Mouse (Mus musculus): ENCODE measurements at regions not wholly inside any gene's neighbourhood (a gene's known extent, or its start where the extent isn't known, plus 50 kb on each side); places are given as distances from the start of the nearest gene placed in this dataset.

GRCm38 (mm10) chr4:71283147-71283546 is 474.6 kb downstream of the Gm11232 start:
- ATAC-seq (ENCODE audit: insufficient read depth, low read depth) (no peak), DNase-seq (ENCODE audit: low spot score) (no peak)
- Histone ChIP-seq H3K9me3 (replicated peaks; ENCODE audit: control insufficient read depth, low read length) (no peaks in the 10 kb centered on the region), H3K27ac (ENCODE audit: low read depth) (no peak overlapping the region), H3K4me2 (ENCODE audit: low read depth, low read length) (no peak overlapping the region), H3K9ac (replicated peaks; ENCODE audit: low read depth, low read length) (no peak overlapping the region), H3K27me3 (ENCODE audit: control insufficient read depth, insufficient read depth, low read length) (no peaks in the 10 kb centered on the region), H3K4me1 (ENCODE audit: control insufficient read depth, insufficient read depth) (no peaks in the 10 kb centered on the region), H3K36me3 (replicated peaks; ENCODE audit: control insufficient read depth, insufficient read depth, low read length) (no peaks in the 10 kb centered on the region), H3K4me3 (ENCODE audit: low read depth, low read length) (no peak overlapping the region)
- 64% methylated on average over 1 of the region's 1 CpGs for WGBS
- TF ChIP-seq CTCF (IDR thresholded peaks at IDR 0.05; ENCODE audit: low read depth) (no peak), EP300 (IDR thresholded peaks at IDR 0.05; ENCODE audit: low read depth) (no peak)

GRCm38 (mm10) chr4:71279710-71280109 is 478.1 kb downstream of the Gm11232 start:
- DNase-seq (ENCODE audit: low spot score) (no peak), ATAC-seq (ENCODE audit: insufficient read depth, low read depth) (no peak)
- Histone ChIP-seq H3K27ac (ENCODE audit: low read depth) (no peak overlapping the region), H3K4me3 (ENCODE audit: low read depth, low read length) (no peak overlapping the region), H3K36me3 (replicated peaks; ENCODE audit: control insufficient read depth, insufficient read depth, low read length) (no peaks in the 10 kb centered on the region), H3K4me1 (ENCODE audit: control insufficient read depth, insufficient read depth) (no peaks in the 10 kb centered on the region), H3K9me3 (replicated peaks; ENCODE audit: control insufficient read depth, low read length) (no peaks in the 10 kb centered on the region), H3K27me3 (ENCODE audit: control insufficient read depth, insufficient read depth, low read length) (no peaks in the 10 kb centered on the region), H3K4me2 (ENCODE audit: low read depth, low read length) (no peak overlapping the region), H3K9ac (replicated peaks; ENCODE audit: low read depth, low read length) (no peak overlapping the region)
- TF ChIP-seq CTCF (IDR thresholded peaks at IDR 0.05; ENCODE audit: low read depth) (no peak), EP300 (IDR thresholded peaks at IDR 0.05; ENCODE audit: low read depth) (no peak)
- 47% methylated on average over 1 of the region's 1 CpGs for WGBS

GRCm38 (mm10) chr4:71259897-71260296 is 497.9 kb downstream of the Gm11232 start:
- Histone ChIP-seq H3K9ac (replicated peaks; ENCODE audit: low read depth, low read length) (no peak overlapping the region), H3K9me3 (replicated peaks; ENCODE audit: control insufficient read depth, low read length) (no peaks in the 10 kb centered on the region), H3K27ac (ENCODE audit: low read depth) (no peak overlapping the region), H3K4me2 (ENCODE audit: low read depth, low read length) (no peak overlapping the region), H3K4me3 (ENCODE audit: low read depth, low read length) (no peak overlapping the region), H3K36me3 (replicated peaks; ENCODE audit: control insufficient read depth, insufficient read depth, low read length) (no peaks in the 10 kb centered on the region), H3K4me1 (ENCODE audit: control insufficient read depth, insufficient read depth) (no peaks in the 10 kb centered on the region), H3K27me3 (ENCODE audit: control insufficient read depth, insufficient read depth, low read length) (no peaks in the 10 kb centered on the region)
- 58% methylated on average over 2 of the region's 2 CpGs for WGBS
- ATAC-seq (ENCODE audit: insufficient read depth, low read depth) (no peak), DNase-seq (ENCODE audit: low spot score) (no peak)
- TF ChIP-seq EP300 (IDR thresholded peaks at IDR 0.05; ENCODE audit: low read depth) (no peak), CTCF (IDR thresholded peaks at IDR 0.05; ENCODE audit: low read depth) (no peak)

GRCm38 (mm10) chr4:71230497-71230872 is 527.3 kb downstream of the Gm11232 start:
- DNase-seq (ENCODE audit: low spot score) (no peak), ATAC-seq (ENCODE audit: insufficient read depth, low read depth) (no peak)
- Histone ChIP-seq H3K9ac (replicated peaks; ENCODE audit: low read depth, low read length) (no peak overlapping the region), H3K27ac (ENCODE audit: low read depth) (no peak overlapping the region), H3K4me3 (ENCODE audit: low read depth, low read length) (no peak overlapping the region), H3K4me2 (ENCODE audit: low read depth, low read length) (no peak overlapping the region), H3K4me1 (ENCODE audit: control insufficient read depth, insufficient read depth) (no peaks in the 10 kb centered on the region), H3K9me3 (replicated peaks; ENCODE audit: control insufficient read depth, low read length) (no peaks in the 10 kb centered on the region), H3K36me3 (replicated peaks; ENCODE audit: control insufficient read depth, insufficient read depth, low read length) (no peaks in the 10 kb centered on the region), H3K27me3 (ENCODE audit: control insufficient read depth, insufficient read depth, low read length) (no peaks in the 10 kb centered on the region)
- TF ChIP-seq EP300 (IDR thresholded peaks at IDR 0.05; ENCODE audit: low read depth): no peak
- no peak for TF ChIP-seq CTCF (IDR thresholded peaks at IDR 0.05; ENCODE audit: low read depth)
- 64% methylated on average over 4 of the region's 4 CpGs for WGBS

GRCm38 (mm10) chr4:71229796-71230496 is 527.8 kb downstream of the Gm11232 start:
- ATAC-seq (ENCODE audit: insufficient read depth, low read depth) (no peak), DNase-seq (ENCODE audit: low spot score) (no peak)
- Histone ChIP-seq H3K36me3 (replicated peaks; ENCODE audit: control insufficient read depth, insufficient read depth, low read length) (no peaks in the 10 kb centered on the region), H3K4me1 (ENCODE audit: control insufficient read depth, insufficient read depth) (no peaks in the 10 kb centered on the region), H3K4me3 (ENCODE audit: low read depth, low read length) (no peak overlapping the region), H3K27me3 (ENCODE audit: control insufficient read depth, insufficient read depth, low read length) (no peaks in the 10 kb centered on the region), H3K9me3 (replicated peaks; ENCODE audit: control insufficient read depth, low read length) (no peaks in the 10 kb centered on the region), H3K9ac (replicated peaks; ENCODE audit: low read depth, low read length) (no peak overlapping the region), H3K4me2 (ENCODE audit: low read depth, low read length) (no peak overlapping the region), H3K27ac (ENCODE audit: low read depth) (no peak overlapping the region)
- TF ChIP-seq EP300 (IDR thresholded peaks at IDR 0.05; ENCODE audit: low read depth) (no peak), CTCF (IDR thresholded peaks at IDR 0.05; ENCODE audit: low read depth) (no peak)
- WGBS: 72% methylated on average over 3 of the region's 3 CpGs

GRCm38 (mm10) chr4:71226653-71227052 is 531.1 kb downstream of the Gm11232 start:
- TF ChIP-seq EP300 (IDR thresholded peaks at IDR 0.05; ENCODE audit: low read depth): no peak
- TF ChIP-seq CTCF (IDR thresholded peaks at IDR 0.05; ENCODE audit: low read depth): no peak
- Histone ChIP-seq H3K27me3 (ENCODE audit: control insufficient read depth, insufficient read depth, low read length) (no peaks in the 10 kb centered on the region), H3K4me2 (ENCODE audit: low read depth, low read length) (no peak overlapping the region), H3K27ac (ENCODE audit: low read depth) (no peak overlapping the region), H3K9ac (replicated peaks; ENCODE audit: low read depth, low read length) (no peak overlapping the region), H3K4me1 (ENCODE audit: control insufficient read depth, insufficient read depth) (no peaks in the 10 kb centered on the region), H3K9me3 (replicated peaks; ENCODE audit: control insufficient read depth, low read length) (no peaks in the 10 kb centered on the region), H3K36me3 (replicated peaks; ENCODE audit: control insufficient read depth, insufficient read depth, low read length) (no peaks in the 10 kb centered on the region), H3K4me3 (ENCODE audit: low read depth, low read length) (no peak overlapping the region)
- DNase-seq (ENCODE audit: low spot score) (no peak), ATAC-seq (ENCODE audit: insufficient read depth, low read depth) (no peak)
- WGBS: 50% methylated on average over 4 of the region's 4 CpGs
